Mouse (Mus musculus) thymus, adult 2 months (tissue): ENCODE results near the gene Dcaf1.

Experiments
- CTCF ChIP-seq: fragments of 200-500 bp; IDR thresholded peaks from 2 replicates; pipeline ENCODE4 v1.5.1; 2012; ENCODE audit warnings: mild to moderate bottlenecking, control low read depth, low read length, moderate library complexity, borderline replicate concordance; ENCODE audit not compliant: control insufficient read depth, poor library complexity, insufficient read depth; ENCODE audit errors: extremely low read depth
- POLR2A ChIP-seq: fragments of 200-500 bp; IDR thresholded peaks from 2 replicates; pipeline ENCODE4 v1.6.1; 2012; ENCODE audit warnings: mild to moderate bottlenecking, low read length, control low read depth, moderate library complexity; ENCODE audit not compliant: control insufficient read depth, poor library complexity, insufficient read depth; ENCODE audit errors: extremely low read depth

GRCm38 (mm10) chr9:106776116-106776515 is 45.6 kb upstream of the Dcaf1 start:
- no peak for TF ChIP-seq CTCF
- no peak for TF ChIP-seq POLR2A
